In the genomic region with DNA sequence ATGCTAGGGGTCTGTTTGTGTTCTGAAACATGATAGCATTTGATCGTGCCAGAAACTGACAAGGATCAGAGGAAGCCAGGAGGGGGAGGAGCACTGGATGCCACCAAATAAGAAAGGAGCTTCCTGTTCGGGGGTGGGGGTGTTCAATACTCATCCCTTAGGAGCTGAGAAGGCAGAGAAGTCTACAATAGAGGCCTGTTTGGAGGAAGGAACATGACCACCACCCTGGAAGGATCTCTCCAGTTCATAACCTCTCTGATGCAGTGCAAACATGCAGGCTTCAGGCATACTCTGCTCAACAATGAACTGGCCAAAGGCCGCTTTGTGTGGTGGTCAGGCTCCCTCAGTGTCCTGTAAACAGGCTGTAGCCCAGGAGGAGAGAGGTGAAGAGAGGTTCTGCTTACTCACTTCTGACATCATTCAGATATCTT, we compare ENCODE assay signal across 9 mouse cellular contexts.
DNase-seq lines count a peak whose midpoint lies in the region; ATAC-seq and TF ChIP-seq lines count a peak whose summit lies in the region.
"Had no signal": no experiment of that assay in that cellular context is flagged by ENCODE, and none has a peak within 500 bp of the region (broad histone marks: within the 10 kb centered on the region; RNA-seq: fewer than 3 reads in every experiment).

No protein-coding gene starts in this region.

- no peaks in the 10 kb centered on the region for H3K9me3 ChIP-seq in forebrain, embryonic 10.5 days
- no peaks in the 10 kb centered on the region for H3K9me3 ChIP-seq in forebrain, embryonic 16.5 days (ENCODE audit: control insufficient read depth, low read length)
- H3K9me3 ChIP-seq in lung, embryonic 15.5 days, result no peaks in the 10 kb centered on the region
- H3K9me3 ChIP-seq in intestine, postnatal 0 days (ENCODE audit: control insufficient read depth), result no peaks in the 10 kb centered on the region

- no peak overlapping the region for H3K9ac ChIP-seq in forebrain, embryonic 16.5 days (replicated peaks; ENCODE audit: low read depth, low read length)
- H3K9ac ChIP-seq in lung, embryonic 15.5 days, result no peak overlapping the region
- H3K9ac ChIP-seq in intestine, postnatal 0 days (ENCODE audit: low read depth, low read length), result no peak overlapping the region

- H3K27me3 ChIP-seq in forebrain, embryonic 10.5 days (ENCODE audit: poor library complexity, severe bottlenecking), result no peaks in the 10 kb centered on the region
- H3K27me3 ChIP-seq in forebrain, embryonic 16.5 days (replicated peaks; ENCODE audit: control insufficient read depth, insufficient read depth, low read length), result no peaks in the 10 kb centered on the region
- no peaks in the 10 kb centered on the region for H3K27me3 ChIP-seq in lung, embryonic 15.5 days
- H3K27me3 ChIP-seq in intestine, postnatal 0 days (replicated peaks; ENCODE audit: control insufficient read depth, insufficient read depth, low read length), result no peaks in the 10 kb centered on the region

- no peak for TF ChIP-seq CTCF in intestine, postnatal 0 days (IDR thresholded peaks at IDR 0.05; ENCODE audit: low read depth)

- whole genome bisulfite sequencing in forebrain, embryonic 10.5 days, result 37% methylated on average over 3 of the region's 3 CpGs
- WGBS in forebrain, embryonic 16.5 days, result 31% methylated on average over 3 of the region's 3 CpGs
- WGBS in lung, embryonic 15.5 days, result 21% methylated on average over 3 of the region's 3 CpGs
- WGBS in intestine, postnatal 0 days, result 31% methylated on average over 3 of the region's 3 CpGs

- H3K4me1 ChIP-seq in forebrain, embryonic 10.5 days, result peaks cover 12% of the 10 kb centered on the region
- H3K4me1 ChIP-seq in forebrain, embryonic 16.5 days (replicated peaks; ENCODE audit: control insufficient read depth, insufficient read depth, low read length), result peaks cover 5% of the 10 kb centered on the region; the same call in 1 of the 2 replicates
- peaks cover 9% of the 10 kb centered on the region; the same call in 1 of the 2 replicates for H3K4me1 ChIP-seq in lung, embryonic 15.5 days
- peaks cover 6% of the 10 kb centered on the region; the same call in 1 of the 2 replicates for H3K4me1 ChIP-seq in intestine, postnatal 0 days (replicated peaks; ENCODE audit: control insufficient read depth, insufficient read depth, low read length)

- H3K4me2 ChIP-seq in forebrain, embryonic 16.5 days (ENCODE audit: low read length), result no peak overlapping the region
- H3K4me2 ChIP-seq in lung, embryonic 15.5 days, result peak overlapping the region; percentile 42
- H3K4me2 ChIP-seq in intestine, postnatal 0 days (replicated peaks; ENCODE audit: low read depth), result 0 out of 2 replicates have a peak overlapping the region, but pooled peaks have one; percentile 24

- DNase-seq in forebrain, embryonic 10.5 days (ENCODE audit: extremely low spot score, low spot score), result no peak
- DNase-seq in lung, adult 18-20 months, result no peak
- peak; percentile 17 for DNase-seq in retina, embryonic 14.5 days (ENCODE audit: low spot score)
- DNase-seq in spleen, postnatal 14 days (ENCODE audit: low spot score in 2 of 2), result no peak
- no peak for DNase-seq in thymus, postnatal 0 days (ENCODE audit: low spot score)
- DNase-seq: kidney, adult 2 months had no signal

- no peaks in the 10 kb centered on the region for H3K36me3 ChIP-seq in forebrain, embryonic 10.5 days (replicated peaks)
- no peaks in the 10 kb centered on the region for H3K36me3 ChIP-seq in forebrain, embryonic 16.5 days (ENCODE audit: control insufficient read depth, insufficient read depth)
- no peaks in the 10 kb centered on the region for H3K36me3 ChIP-seq in lung, embryonic 15.5 days
- H3K36me3 ChIP-seq in intestine, postnatal 0 days (ENCODE audit: control insufficient read depth, insufficient read depth), result no peaks in the 10 kb centered on the region

- H3K4me3 ChIP-seq in forebrain, embryonic 10.5 days, result 0 out of 2 replicates have a peak overlapping the region, but pooled peaks have one; percentile 1
- no peak overlapping the region for H3K4me3 ChIP-seq in forebrain, embryonic 16.5 days (replicated peaks; ENCODE audit: low read length)
- H3K4me3 ChIP-seq in lung, embryonic 15.5 days, result no peak overlapping the region
- H3K4me3 ChIP-seq in intestine, postnatal 0 days (ENCODE audit: low read depth, low read length), result no peak overlapping the region

- H3K27ac ChIP-seq in forebrain, embryonic 10.5 days, result peak overlapping the region; percentile 54
- H3K27ac ChIP-seq in forebrain, embryonic 16.5 days (ENCODE audit: low read length), result no peak overlapping the region
- H3K27ac ChIP-seq in lung, embryonic 15.5 days, result no peak overlapping the region
- H3K27ac ChIP-seq in intestine, postnatal 0 days (ENCODE audit: low read depth, low read length), result peak overlapping the region; percentile 41; the same call in 1 of the 2 replicates

- ATAC-seq in forebrain, embryonic 16.5 days, result no peak
- ATAC-seq in lung, embryonic 15.5 days (ENCODE audit: borderline replicate concordance, extremely low read depth, low FRiP score, low TSS enrichment), result peak; percentile 46; the same call in 1 of the 2 replicates
- no peak for ATAC-seq in intestine, postnatal 0 days

Comparison
In these comparisons a context has a peak if more than half of its experiments do, and no peak if none do; other contexts are left out.
1. H3K27ac ChIP-seq: peak in forebrain, embryonic 10.5 days (single experiment) and intestine, postnatal 0 days (single experiment); none in forebrain, embryonic 16.5 days (single experiment) and lung, embryonic 15.5 days (single experiment).